Mouse (Mus musculus): ENCODE results near the gene Plagl2. TPM values are rescaled to one million over a fixed set of nuclear protein-coding genes. Genes with fewer than 3 reads are reported as not detected.

The Plagl2 gene
- total RNA-seq, 2 experiments from 2014 or later: 5.4 to 6.0 TPM

- intact Hi-C loops (cut with DNase I): no loop called here
- DNase-seq: no peak
These were observed 42.1 kb downstream of the Plagl2 start for GRCm38 (mm10) chr2:153199114-153199513.

GRCm38 (mm10) chr2:153198485-153198884, 42.7 kb downstream of the Plagl2 start:
- intact Hi-C loops (cut with DNase I): no loop called here
- no peak for DNase-seq

GRCm38 (mm10) chr2:153194255-153194654, 47.0 kb downstream of the Plagl2 start:
- intact Hi-C loops (cut with DNase I): no loop called here
- DNase-seq: no peak

GRCm38 (mm10) chr2:153191242-153191641, 50.0 kb downstream of the Plagl2 start:
- intact Hi-C loops (cut with DNase I): no loop called here
- no peak for DNase-seq

- no peak for DNase-seq
- intact Hi-C loops (cut with DNase I): no loop called here
These were observed 53.4 kb downstream of the Plagl2 start for GRCm38 (mm10) chr2:153187848-153188247.

- DNase-seq: peak; percentile 16 to 29
These were observed 55.0 kb downstream of the Plagl2 start for GRCm38 (mm10) chr2:153186176-153186591.

GRCm38 (mm10) chr2:153179961-153180360, 61.3 kb downstream of the Plagl2 start:
- intact Hi-C loops (cut with DNase I): no loop called here
- no peak for DNase-seq

More at GRCm38 (mm10) chr2:153186176-153186591, 55.0 kb downstream of the Plagl2 start:
- intact Hi-C loops (cut with DNase I): no loop called here

- intact Hi-C loops (cut with DNase I): no loop called here
- DNase-seq: no peak
These were observed 61.9 kb downstream of the Plagl2 start for GRCm38 (mm10) chr2:153179126-153179860.

Other genes with a start within 250 kb of the Plagl2 start
- 10 to 100 TPM; 91.1 to 98.4 TPM for gene Pdrg1, start 226.0 kb downstream of the Plagl2 start, total RNA-seq (2021)
- not detected for gene Xkr7, start 209.6 kb downstream of the Plagl2 start, total RNA-seq (2021)
- 10 to 100 TPM; 23.1 to 25.4 TPM for gene Ccm2l, start 175.5 kb downstream of the Plagl2 start, total RNA-seq (2021)
- gene Hck, start 133.0 kb downstream of the Plagl2 start, total RNA-seq (2021): 1 to 10 TPM in 1 of 2 experiments, under 1 TPM in 1; 0.73 to 1.1 TPM
- 10 to 100 TPM; 51.4 to 57.0 TPM for gene Tm9sf4, start 80.1 kb downstream of the Plagl2 start, total RNA-seq (2021)
- gene Tspyl3, start 16.0 kb downstream of the Plagl2 start, total RNA-seq (2021): 1 to 10 TPM; 2.1 to 2.2 TPM
- 10 to 100 TPM; 15.8 to 16.7 TPM for gene Pofut1, start 107 bp upstream of the Plagl2 start, total RNA-seq (2021)
- 10 to 100 TPM in 1 of 2 experiments, 1 to 10 TPM in 1; 9.7 to 10.1 TPM for gene Kif3b, start 50.0 kb upstream of the Plagl2 start, total RNA-seq (2021)
- 10 to 100 TPM; 22.1 to 22.6 TPM for gene Asxl1, start 104.4 kb upstream of the Plagl2 start, total RNA-seq (2021)